Mouse (Mus musculus): ENCODE results near the gene Scd2.
"Not testable (repeated sequence)": the region's sequence is repeated elsewhere in the genome, so short reads cannot be mapped to it uniquely, and the experiment has no call there.

DNA sequence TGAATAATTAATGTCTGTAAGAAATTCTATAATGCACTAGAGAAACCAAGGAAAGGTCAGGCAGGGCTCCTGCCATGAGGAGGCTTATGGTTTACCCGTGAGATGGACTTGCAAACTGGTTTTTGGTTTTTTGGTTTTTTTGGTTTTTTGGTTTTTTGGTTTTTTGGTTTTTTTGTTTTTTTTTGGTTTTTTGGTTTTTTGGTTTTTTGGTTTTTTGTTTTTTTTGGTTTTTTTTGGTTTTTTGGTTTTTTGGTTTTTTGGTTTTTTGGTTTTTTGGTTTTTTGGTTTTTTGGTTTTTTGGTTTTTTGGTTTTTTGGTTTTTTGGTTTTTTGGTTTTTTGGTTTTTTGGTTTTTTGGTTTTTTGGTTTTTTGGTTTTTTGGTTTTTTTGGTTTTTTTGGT is 37.7 kb downstream of the Scd2 start:
- not testable (repeated sequence) for TF ChIP-seq CTCF (IDR thresholded peaks at IDR 0.05; ENCODE audit: low read depth); EP300 (optimal IDR thresholded peaks at IDR 0.05)
